Mouse (Mus musculus): ENCODE results near the gene Tesc.

Gene Tesc

GRCm38 (mm10) chr5:118027698-118028190 lies at the start of gene Tesc:
Tesc (plus strand) TSS chr5:118027743.
- DNase-seq (ENCODE audit: low spot score): peak; percentile 28

DNA sequence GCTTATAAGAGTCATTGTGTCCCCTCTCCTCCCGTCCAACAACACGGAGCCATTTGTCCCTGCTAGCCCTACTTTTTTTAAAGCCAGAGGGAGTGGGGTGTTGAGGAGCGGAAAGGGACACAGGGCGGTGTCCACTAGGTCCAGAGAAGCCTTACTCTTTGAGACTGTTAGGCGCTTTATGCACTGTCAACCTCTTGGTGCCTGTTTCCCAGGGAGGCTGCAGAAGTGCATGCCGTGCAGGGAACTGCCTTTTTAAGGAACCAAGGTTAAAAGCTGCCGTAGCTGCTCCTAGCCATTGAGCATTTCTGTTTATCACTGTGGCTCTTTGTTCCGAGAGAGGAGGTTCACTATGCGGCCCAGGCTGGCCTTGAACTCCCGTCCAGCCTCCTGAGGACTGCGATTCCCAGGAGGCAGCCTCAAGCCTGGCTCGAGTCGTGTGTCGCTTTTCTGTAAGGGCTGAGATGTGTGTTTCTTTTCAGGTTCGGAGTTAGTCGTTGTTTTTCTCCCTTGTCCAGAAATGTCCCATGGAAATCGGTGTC lies 49.3 kb upstream of the Tesc start:
- DNase-seq (ENCODE audit: low spot score): no peak

DNA sequence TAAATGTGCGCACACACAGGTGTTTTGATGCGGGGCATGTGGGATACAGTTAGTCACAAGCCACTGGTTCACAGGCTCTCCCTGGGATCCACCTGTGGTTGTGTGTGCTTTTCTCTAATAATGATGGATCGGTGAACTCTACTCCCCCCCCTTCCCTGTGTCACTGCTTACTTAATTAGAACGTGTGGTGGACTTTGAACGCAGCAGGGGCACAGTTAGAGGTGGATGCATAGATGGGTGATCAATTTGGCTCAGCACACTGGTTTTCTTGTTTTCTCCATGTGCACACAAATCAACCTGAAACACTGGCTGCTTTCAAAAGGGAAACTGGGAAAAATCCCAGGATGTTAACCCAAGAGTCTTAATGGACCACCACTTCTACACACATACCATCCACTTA lies 48.5 kb upstream of the Tesc start:
- no peak for DNase-seq (ENCODE audit: low spot score)

DNA sequence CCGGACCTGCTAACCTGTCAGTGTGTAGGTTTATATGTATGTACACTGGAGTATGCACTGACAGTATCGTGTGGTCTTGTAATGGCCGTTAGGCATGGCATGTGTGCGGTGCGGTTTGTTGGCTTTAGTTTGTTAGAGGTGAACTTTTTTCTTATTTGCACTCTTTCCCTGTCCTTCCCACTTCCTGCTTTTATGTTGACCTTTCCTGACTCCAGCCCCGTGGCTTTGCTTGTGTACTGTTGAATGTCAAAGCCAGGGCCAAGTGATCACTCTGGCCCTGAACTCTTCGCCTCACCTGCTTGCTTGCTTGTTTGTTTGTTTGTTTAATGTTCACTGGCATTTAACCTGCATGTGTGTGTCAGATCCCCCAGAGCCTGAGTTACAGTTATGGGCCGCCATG lies 46.6 kb upstream of the Tesc start:
- no peak for DNase-seq (ENCODE audit: low spot score)

DNA sequence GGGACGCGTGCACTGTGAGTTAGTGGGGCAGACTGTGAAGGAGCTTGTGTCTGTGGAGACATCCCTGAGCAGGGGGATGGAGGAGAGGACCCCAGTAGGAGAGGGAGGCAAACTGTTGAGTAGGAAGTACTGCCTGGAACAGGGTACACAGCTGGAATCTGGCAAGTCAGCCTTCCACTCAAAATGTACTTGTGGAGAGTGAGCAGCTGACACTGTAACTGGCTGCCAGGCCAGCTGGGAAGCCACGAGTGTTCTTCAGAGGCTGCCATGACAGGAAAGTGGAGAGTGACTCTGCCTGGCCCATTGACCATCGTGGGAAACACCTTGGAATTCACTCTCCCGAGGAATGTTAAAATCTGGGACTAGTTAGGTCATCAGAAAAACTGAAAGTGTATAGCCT lies 45.6 kb upstream of the Tesc start:
- no peak for DNase-seq (ENCODE audit: low spot score)

GRCm38 (mm10) chr5:117986327-117986726 lies 41.2 kb upstream of the Tesc start:
- no peak for DNase-seq (ENCODE audit: low spot score)

- DNase-seq (ENCODE audit: low spot score): no peak
These were observed 39.7 kb upstream of the Tesc start for GRCm38 (mm10) chr5:117987891-117988290.

DNA sequence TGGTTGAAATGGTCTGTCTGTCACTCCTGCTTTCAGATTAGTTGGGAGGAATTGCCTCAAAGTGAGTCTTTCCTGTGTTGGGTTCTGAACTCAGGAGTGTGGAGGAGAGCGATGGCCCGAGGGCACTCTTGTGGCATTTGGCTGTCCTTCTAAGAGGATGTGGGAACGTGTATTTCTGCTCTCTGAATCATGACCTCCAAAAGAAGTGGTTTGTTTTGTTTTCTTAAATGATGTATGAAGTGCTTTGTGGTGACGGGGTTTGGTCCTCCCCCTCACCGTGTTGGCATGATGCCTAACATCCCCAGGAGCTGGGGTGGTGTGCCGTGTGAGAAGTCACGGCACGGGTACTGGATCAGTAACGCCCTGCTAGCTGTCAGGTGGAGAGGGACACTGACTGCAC lies 39.2 kb upstream of the Tesc start:
- DNase-seq (ENCODE audit: low spot score): no peak

DNA sequence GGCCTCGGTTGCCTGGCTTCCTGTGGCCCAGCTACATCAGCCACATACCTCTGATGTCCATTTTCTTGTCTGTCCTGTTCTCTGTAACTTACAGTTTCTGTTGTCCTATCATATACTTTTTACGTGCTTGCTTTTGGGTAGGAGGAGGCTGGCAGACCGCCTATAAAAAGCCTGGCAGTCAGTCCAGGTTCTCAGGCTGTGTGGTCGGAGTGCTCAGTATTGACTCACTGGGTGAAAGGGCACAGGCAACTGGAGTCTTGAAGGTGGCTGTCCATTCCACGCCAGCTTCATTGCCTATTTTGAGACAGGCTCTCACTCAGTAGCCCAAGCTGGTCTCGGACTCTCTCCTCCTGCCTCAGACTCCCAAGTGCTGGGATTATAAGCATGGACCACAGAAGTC lies 37.8 kb upstream of the Tesc start:
- DNase-seq (ENCODE audit: low spot score): no peak

DNA sequence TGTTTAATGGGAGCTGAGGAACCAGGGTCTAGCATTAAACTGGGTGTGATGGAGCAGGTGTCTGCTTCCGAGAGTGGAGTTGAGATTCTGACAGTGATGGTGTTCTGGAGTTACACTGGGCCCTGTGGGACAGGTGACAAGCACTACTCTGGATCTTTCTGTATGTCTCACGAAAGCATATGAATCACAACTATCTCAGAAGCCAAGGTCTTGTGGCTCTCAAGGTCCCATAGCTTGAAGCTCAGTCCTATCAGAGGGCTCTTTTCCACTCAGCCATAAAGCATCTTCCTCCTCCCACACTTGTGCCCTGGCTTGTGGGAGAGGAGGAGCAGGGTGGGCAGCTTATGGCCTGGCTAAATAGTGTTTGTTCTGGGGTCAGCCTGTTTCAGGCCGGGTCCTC lies 36.6 kb upstream of the Tesc start:
- DNase-seq (ENCODE audit: low spot score): no peak

GRCm38 (mm10) chr5:117993550-117993949 lies 34.0 kb upstream of the Tesc start:
- DNase-seq (ENCODE audit: low spot score): no peak

DNA sequence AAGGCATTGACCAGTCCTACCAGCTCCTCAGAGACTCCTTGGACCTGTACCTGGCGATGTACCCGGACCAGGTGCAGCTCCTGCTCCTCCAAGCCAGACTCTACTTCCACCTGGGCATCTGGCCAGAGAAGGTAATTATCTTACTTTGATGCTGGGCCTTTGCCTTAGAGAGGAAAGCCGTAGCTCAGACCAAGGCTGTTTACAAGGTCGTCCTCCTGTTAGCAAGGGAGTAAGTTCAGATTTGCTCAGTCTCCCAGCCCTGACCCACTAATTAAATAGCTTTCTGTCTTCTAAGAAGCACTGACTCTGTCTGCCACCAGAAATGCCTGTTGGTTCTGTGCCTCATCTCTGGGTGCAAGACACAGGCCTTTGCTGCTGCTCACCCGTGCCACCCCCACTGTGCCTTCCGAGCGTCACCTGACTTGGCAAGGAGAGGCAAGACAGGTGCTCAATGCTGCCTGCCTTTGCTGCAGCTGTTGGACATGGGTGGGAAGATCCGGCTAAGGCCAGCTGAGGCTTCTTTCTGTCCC lies 32.1 kb upstream of the Tesc start:
- no peak for DNase-seq (ENCODE audit: low spot score)

DNA sequence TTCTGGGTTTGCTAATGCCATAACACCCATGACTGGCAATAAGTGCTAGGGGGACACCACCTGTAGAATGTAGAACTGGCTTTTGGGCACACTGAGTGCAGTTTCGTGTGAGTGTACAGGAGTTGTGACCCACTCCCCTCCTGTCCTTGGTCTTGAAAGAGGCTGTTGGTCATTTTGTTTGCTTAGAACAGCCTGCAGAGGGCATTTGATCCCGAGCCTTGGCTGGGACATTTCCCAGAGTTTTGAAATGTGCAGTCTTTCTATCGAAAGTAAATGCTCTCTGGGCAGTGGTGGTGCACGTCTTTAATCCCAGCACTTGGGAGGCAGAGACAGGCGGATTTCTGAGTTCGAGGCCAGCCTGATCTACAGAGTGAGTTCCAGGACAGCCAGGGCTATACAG lies 31.6 kb upstream of the Tesc start:
- no peak for DNase-seq (ENCODE audit: low spot score)

DNA sequence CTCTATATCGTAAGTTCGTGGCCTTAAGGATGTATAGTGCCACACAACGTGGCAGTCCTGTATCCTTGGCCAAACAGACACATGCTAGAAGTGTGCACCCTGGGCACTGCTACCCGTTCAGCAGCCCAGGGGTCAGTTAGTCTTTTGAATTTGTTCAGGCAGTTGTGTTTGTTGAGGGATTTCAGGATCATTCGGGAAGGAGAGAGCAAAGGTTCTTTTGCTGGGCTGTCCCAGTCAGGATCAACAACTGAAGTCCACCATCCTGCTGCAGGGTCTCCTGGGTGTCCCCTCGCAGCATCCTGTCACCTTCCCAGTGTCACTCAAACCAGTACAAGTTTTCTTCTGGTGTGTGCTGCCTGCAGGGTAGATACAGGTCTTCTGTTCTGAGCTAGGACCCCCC lies 31.0 kb upstream of the Tesc start:
- DNase-seq (ENCODE audit: low spot score): no peak

DNA sequence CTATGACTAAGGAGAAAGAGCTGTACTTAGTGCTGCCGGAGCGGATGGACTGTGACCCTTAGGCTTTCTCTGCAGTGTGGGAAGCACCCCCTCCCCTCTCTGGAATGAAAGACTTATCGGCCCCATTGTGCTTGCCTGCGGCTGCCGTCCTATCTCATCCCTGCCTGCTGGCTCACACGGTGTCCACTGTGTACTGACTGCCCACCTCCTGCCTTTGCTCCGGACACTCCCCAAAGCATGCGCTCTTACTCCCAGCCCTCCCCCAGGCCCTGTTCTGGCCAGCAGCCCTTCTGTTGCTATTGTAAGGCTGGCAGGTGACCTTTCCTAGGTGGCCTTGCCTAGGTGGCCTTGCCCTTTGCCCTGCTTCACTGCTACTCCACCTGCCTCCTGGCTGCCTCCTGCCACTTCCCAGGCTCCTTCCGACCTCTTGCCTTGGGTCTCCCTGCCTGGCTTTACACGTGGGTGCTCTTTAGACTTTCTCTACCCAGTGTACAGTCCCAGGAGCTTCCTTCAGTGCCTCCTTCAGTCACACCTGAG lies 30.0 kb upstream of the Tesc start:
- no peak for DNase-seq (ENCODE audit: low spot score)

GRCm38 (mm10) chr5:117999061-117999460 lies 28.5 kb upstream of the Tesc start:
- no peak for DNase-seq (ENCODE audit: low spot score)

- no peak for DNase-seq (ENCODE audit: low spot score)
These were observed 28.0 kb upstream of the Tesc start for GRCm38 (mm10) chr5:117999584-117999983.

DNA sequence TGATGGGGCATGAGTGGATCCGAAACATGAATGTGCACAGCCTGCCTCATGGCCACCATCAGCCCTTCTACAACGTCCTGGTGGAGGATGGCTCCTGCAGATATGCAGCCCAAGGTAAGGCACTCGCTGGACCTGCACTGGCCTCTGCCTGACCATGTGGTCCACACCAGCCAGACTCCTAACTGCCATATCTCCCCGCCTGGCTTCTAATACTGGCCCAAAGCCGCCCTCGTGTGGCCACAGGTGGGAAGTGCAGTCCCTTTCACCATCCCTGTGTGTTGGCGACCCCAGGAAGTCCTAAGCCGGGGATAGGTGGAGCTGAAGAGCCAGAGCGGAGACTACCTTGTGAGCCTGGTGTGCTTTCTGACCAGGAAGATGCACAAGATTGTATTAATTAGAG lies 25.5 kb upstream of the Tesc start:
- DNase-seq (ENCODE audit: low spot score): peak; percentile 43

DNA sequence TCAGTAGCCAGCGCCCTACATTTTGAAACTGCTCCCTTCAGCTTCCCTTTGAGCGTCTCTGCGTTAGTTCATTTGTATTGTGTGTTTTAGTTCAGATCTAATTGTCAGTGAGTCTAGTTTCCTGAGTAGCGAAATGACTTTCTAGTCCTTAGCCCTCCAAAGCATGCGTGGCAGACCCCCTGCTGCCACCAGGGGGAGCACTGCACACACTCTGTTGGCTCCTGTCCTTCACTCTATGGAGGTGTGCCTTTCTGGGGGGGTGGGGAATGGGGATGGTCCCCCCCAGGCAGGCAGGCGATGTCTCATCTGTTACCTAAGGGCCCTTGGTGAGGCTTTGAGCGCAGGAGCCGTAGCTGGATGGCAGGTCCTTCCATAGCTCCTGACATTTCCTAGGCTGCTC lies 22.9 kb upstream of the Tesc start:
- DNase-seq (ENCODE audit: low spot score): peak; percentile 56

- DNase-seq (ENCODE audit: low spot score): no peak
These were observed 21.8 kb upstream of the Tesc start for GRCm38 (mm10) chr5:118005728-118006127.

GRCm38 (mm10) chr5:118008344-118008743 lies 19.2 kb upstream of the Tesc start:
- DNase-seq (ENCODE audit: low spot score): no peak

DNA sequence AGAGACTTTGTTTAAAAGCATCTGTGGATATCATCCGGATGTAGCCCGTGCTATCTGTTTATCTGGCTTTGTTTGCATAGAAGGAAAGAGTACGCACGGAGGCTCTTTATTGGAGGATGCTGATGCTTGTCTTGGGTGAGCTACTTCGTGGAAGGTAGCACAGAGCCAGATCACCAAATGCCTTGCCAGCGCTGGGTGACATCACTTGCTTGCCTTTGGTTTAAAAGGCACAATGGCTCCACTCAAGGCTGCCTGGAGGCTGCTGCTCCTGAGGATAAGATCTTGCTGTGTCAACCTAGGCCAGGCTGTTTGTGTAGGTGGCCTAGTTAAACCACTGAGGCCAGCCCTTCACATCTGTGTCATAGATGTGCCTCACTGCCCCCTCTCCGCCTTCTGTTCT lies 16.7 kb upstream of the Tesc start:
- DNase-seq (ENCODE audit: low spot score): no peak

DNA sequence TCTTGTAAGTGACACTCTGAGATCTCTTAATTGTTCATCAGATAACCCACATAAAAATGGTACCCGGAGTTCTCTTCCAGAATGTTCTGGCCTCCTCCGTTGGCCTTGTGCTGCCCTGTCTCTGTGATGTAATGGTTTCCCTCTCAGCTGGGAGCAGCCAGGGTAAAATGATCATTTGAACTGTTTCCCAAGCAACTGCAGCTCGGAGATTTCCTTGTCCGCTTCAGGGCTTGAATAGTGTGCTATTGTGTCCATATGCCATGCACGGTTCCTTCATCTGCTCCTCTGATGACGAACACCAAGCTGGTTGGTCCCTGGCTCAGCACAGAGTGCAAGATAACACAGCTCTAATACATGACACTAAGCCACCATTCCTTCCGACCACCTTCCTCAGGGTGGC lies 15.7 kb upstream of the Tesc start:
- no peak for DNase-seq (ENCODE audit: low spot score)

DNA sequence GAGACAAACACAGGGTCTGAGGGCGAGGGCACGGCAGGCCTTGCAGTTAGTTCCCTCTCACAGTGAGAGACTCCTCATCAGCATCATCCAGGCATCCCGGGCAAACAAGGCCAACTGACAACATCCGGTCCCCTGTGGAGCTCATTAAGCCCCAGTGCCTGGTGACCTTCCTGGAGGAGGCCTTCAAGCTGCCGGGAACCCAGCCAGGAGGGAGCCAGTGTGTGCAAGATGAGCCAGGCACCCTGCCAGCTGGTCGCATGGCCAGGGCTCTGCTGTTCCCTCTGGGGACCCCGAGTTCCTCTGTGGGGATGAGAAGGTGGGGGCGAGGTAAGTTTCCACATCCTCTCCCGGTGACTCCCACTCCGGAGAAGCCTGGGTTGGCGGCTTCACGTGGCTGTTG lies 12.5 kb upstream of the Tesc start:
- DNase-seq (ENCODE audit: low spot score): no peak
